ENCODE assay signal across 9 mouse cellular contexts in the genomic region with DNA sequence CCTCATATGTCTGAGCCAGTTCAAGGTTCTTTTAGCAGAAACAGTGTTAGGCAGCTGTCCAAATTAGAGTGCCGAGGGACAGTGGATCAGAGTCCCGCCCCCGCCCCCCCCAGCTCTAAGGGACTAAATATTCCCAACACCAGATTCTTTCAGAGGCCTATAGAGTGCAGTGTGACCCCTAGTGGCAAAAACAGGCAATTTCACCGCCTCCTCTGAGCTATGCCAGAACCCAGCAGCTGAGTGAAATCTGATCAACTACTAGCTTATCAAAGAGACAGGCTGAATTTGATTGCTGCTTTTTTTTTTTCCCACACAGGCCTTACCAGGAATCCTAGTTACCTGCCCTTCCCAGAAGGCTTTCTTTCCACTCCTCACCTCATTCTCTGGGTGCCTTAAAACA. TPM values are rescaled to one million over a fixed set of nuclear protein-coding genes. Genes with fewer than 3 reads are reported as not detected.
A peak's percentile ranks its signal among the peaks of the same experiment; 100 is the strongest.
DNase-seq lines count a peak whose midpoint lies in the region; ATAC-seq lines count a peak whose summit lies in the region.
"Had no signal": no experiment of that assay in that cellular context is flagged by ENCODE, and none has a peak within 500 bp of the region (broad histone marks: within the 10 kb centered on the region; RNA-seq: fewer than 3 reads in every experiment).

No protein-coding gene starts in this region.

- H3K4me3 ChIP-seq in hindbrain, embryonic 10.5 days = no peak overlapping the region
- H3K4me3 ChIP-seq in hindbrain, embryonic 13.5 days = no peak overlapping the region
- H3K4me3 ChIP-seq: stomach, embryonic 15.5 days had no signal

- 0 out of 2 replicates have a peak, but pooled peaks cover 3% of the 10 kb centered on the region for H3K36me3 ChIP-seq in hindbrain, embryonic 10.5 days
- no peaks in the 10 kb centered on the region for H3K36me3 ChIP-seq in hindbrain, embryonic 13.5 days
- H3K36me3 ChIP-seq: stomach, embryonic 15.5 days had no signal

- H3K4me2 ChIP-seq in hindbrain, embryonic 13.5 days = no peak overlapping the region
- H3K4me2 ChIP-seq: stomach, embryonic 15.5 days had no signal

- ATAC-seq in hindbrain, embryonic 13.5 days (ENCODE audit: low FRiP score) = no peak

- peaks cover 6% of the 10 kb centered on the region for H3K4me1 ChIP-seq in hindbrain, embryonic 10.5 days (replicated peaks)
- H3K4me1 ChIP-seq in hindbrain, embryonic 13.5 days (replicated peaks) = peaks cover 16% of the 10 kb centered on the region; the same call in 1 of the 2 replicates
- H3K4me1 ChIP-seq: stomach, embryonic 15.5 days had no signal

- 22% methylated on average over 4 of the region's 4 CpGs for WGBS in hindbrain, embryonic 10.5 days
- 12% methylated on average over 4 of the region's 4 CpGs for WGBS in hindbrain, embryonic 13.5 days

- no peaks in the 10 kb centered on the region for H3K9me3 ChIP-seq in hindbrain, embryonic 10.5 days
- H3K9me3 ChIP-seq in hindbrain, embryonic 13.5 days = no peaks in the 10 kb centered on the region
- H3K9me3 ChIP-seq: stomach, embryonic 15.5 days had no signal

- H3K27ac ChIP-seq in hindbrain, embryonic 10.5 days = no peak overlapping the region
- H3K27ac ChIP-seq in hindbrain, embryonic 13.5 days = no peak overlapping the region
- H3K27ac ChIP-seq: stomach, embryonic 15.5 days had no signal

- no peak overlapping the region for H3K9ac ChIP-seq in hindbrain, embryonic 13.5 days
- H3K9ac ChIP-seq: stomach, embryonic 15.5 days had no signal

- H3K27me3 ChIP-seq in hindbrain, embryonic 10.5 days (ENCODE audit: insufficient read depth, poor library complexity, severe bottlenecking) = no peaks in the 10 kb centered on the region
- H3K27me3 ChIP-seq in hindbrain, embryonic 13.5 days = no peaks in the 10 kb centered on the region
- H3K27me3 ChIP-seq: stomach, embryonic 15.5 days had no signal

- peak; percentile 18 for DNase-seq in hindbrain, embryonic 10.5 days (ENCODE audit: low spot score)
- DNase-seq in CD8-positive naive resting alpha-beta T cell, adult 2 months (ENCODE audit: low read depth in 2 of 2, low spot score in 2 of 2) = peak; percentile 3 to 19
- peak; percentile 37 to 57 for DNase-seq in adrenal gland, postnatal 36 days
- DNase-seq in fibroblast of lung, adult 2 months (ENCODE audit: low read depth) = peak; percentile 8
- DNase-seq in layer of hippocampus, adult 11-12 months (ENCODE audit: low spot score) = peak; percentile 68
- peak; percentile 26 to 58 for DNase-seq in lung, postnatal 4 days
- peak; percentile 34 for DNase-seq in thymus, postnatal 14 days

RNA-seq across cellular contexts. Expression of gene Elk1, which starts 4.4 kb away (rescaled TPM):
- 11.1 and 12.4 TPM in 2 replicates for polyA plus RNA-seq in hindbrain, embryonic 10.5 days (2016; fragmentation: Nextera tagmentation; extraction: Ambion mirVana)
- 18.4 and 18.5 TPM in 2 replicates for polyA plus RNA-seq in hindbrain, embryonic 13.5 days (2015; fragmentation: Nextera tagmentation; extraction: Ambion mirVana)
- 10 to 100 TPM; 12.2 to 14.9 TPM for total RNA-seq in adrenal gland, postnatal 36 days (2021)

RNA-seq across cellular contexts. Expression of gene Cfp, which starts 14.7 kb away (rescaled TPM):
- 2.8 and 3.2 TPM in 2 replicates for polyA plus RNA-seq in hindbrain, embryonic 10.5 days (2016; fragmentation: Nextera tagmentation; extraction: Ambion mirVana)
- 5.8 and 6.5 TPM in 2 replicates for polyA plus RNA-seq in hindbrain, embryonic 13.5 days (2015; fragmentation: Nextera tagmentation; extraction: Ambion mirVana)
- total RNA-seq in adrenal gland, postnatal 36 days (2021) = 10 to 100 TPM in 1 of 2 experiments, 1 to 10 TPM in 1; 7.0 to 13.7 TPM

RNA-seq across cellular contexts. Expression of gene Uxt, which starts 15.8 kb away (rescaled TPM):
- 68.3 and 76.3 TPM in 2 replicates for polyA plus RNA-seq in hindbrain, embryonic 10.5 days (2016; fragmentation: Nextera tagmentation; extraction: Ambion mirVana)
- 39.4 and 41.1 TPM in 2 replicates for polyA plus RNA-seq in hindbrain, embryonic 13.5 days (2015; fragmentation: Nextera tagmentation; extraction: Ambion mirVana)
- total RNA-seq in adrenal gland, postnatal 36 days (2021) = 10 to 100 TPM; 35.2 to 39.3 TPM

RNA-seq across cellular contexts. Expression of gene Syn1, which starts 25.3 kb away (rescaled TPM):
- 5.1 and 11.8 TPM in 2 replicates for polyA plus RNA-seq in hindbrain, embryonic 10.5 days (2016; fragmentation: Nextera tagmentation; extraction: Ambion mirVana)
- 39.9 and 41.3 TPM in 2 replicates for polyA plus RNA-seq in hindbrain, embryonic 13.5 days (2015; fragmentation: Nextera tagmentation; extraction: Ambion mirVana)
- total RNA-seq in adrenal gland, postnatal 36 days (2021) = 1 to 10 TPM; 6.4 to 7.9 TPM

Comparison
In these comparisons a context has a peak if more than half of its experiments do, and no peak if none do; other contexts are left out.
1. DNase-seq: peak in every context shown above with its lines; median percentile 68 in layer of hippocampus, adult 11-12 months; 47 in adrenal gland, postnatal 36 days; 42 in lung, postnatal 4 days; 34 in thymus, postnatal 14 days; 18 in hindbrain, embryonic 10.5 days; 11 in CD8-positive naive resting alpha-beta T cell, adult 2 months; 8 in fibroblast of lung, adult 2 months.